Mouse (Mus musculus): ENCODE measurements at regions not wholly inside any gene's neighbourhood (a gene's known extent, or its start where the extent isn't known, plus 50 kb on each side); places are given as distances from the start of the nearest gene placed in this dataset.

- TF ChIP-seq CTCF (IDR thresholded peaks at IDR 0.05; ENCODE audit: low read depth) (no peak), EP300 (IDR thresholded peaks at IDR 0.05; ENCODE audit: low read depth) (no peak)
These were observed 664.8 kb downstream of the Car8 start for GRCm38 (mm10) chr4:7574011-7574410.

Measured in heart, postnatal 0 days (tissue).